Mouse (Mus musculus) hindbrain, embryonic 16.5 days (tissue): Measurements from ENCODE around the gene Pik3ca. TPM values are rescaled to one million over a fixed set of nuclear protein-coding genes. Genes with fewer than 3 reads are reported as not detected.

Experiments
- ATAC-seq: fragments of 200-750 bp; cut with Nextera tagmentation; 2 replicates; pipeline ENCODE4 v1.8.0; 2017; ENCODE audit warnings: moderate TSS enrichment, moderate library complexity
- H3K27ac ChIP-seq: fragments of 300-500 bp; sonication (generic); 2 replicates; pipeline ENCODE4 v1.5.1; 2014; ENCODE audit warnings: low read depth, mild to moderate bottlenecking, control low read depth, low read length, moderate library complexity
- H3K27me3 ChIP-seq: fragments of 300-500 bp; sonication (generic); replicated peaks from 2 replicates; pipeline ENCODE4 v1.6.1; 2014; ENCODE audit warnings: low read length; ENCODE audit not compliant: control insufficient read depth, insufficient read depth
- H3K36me3 ChIP-seq: fragments of 300-500 bp; sonication (generic); 2 replicates; pipeline ENCODE4 v1.6.1; 2014; ENCODE audit warnings: mild to moderate bottlenecking, low read length, moderate library complexity, mixed read lengths; ENCODE audit not compliant: control insufficient read depth, insufficient read depth
- H3K4me1 ChIP-seq: fragments of 300-500 bp; sonication (generic); 2 replicates; pipeline ENCODE4 v1.6.1; 2014; ENCODE audit warnings: low read depth, low read length; ENCODE audit not compliant: control insufficient read depth, insufficient read depth
- H3K4me2 ChIP-seq: fragments of 300-500 bp; sonication (generic); 2 replicates; pipeline ENCODE4 v1.6.1; 2014; ENCODE audit warnings: mild to moderate bottlenecking, low read length, control low read depth, moderate library complexity
- H3K4me3 ChIP-seq: fragments of 300-500 bp; sonication (generic); 2 replicates; pipeline ENCODE4 v1.5.1; 2014; ENCODE audit warnings: mild to moderate bottlenecking, low read length, control low read depth, moderate library complexity
- H3K9ac ChIP-seq: fragments of 300-500 bp; sonication (generic); 2 replicates; pipeline ENCODE4 v1.6.1; 2014; ENCODE audit warnings: low read depth, mild to moderate bottlenecking, control low read depth, low read length, moderate library complexity
- H3K9me3 ChIP-seq: fragments of 300-500 bp; sonication (generic); 2 replicates; pipeline ENCODE4 v1.6.1; 2014; ENCODE audit warnings: mild to moderate bottlenecking, low read length, moderate library complexity; ENCODE audit not compliant: control insufficient read depth
- WGBS: fragments of 180-500 bp; shearing (Covaris S2); extraction: QIAGEN DNeasy Blood & Tissue Kit; methylation state at CpG from one replicate; pipeline ENCODE4 v1.1.7; 2014; 5-methylcytosine and 5-hydroxymethylcytosine counted together
- polyA plus RNA-seq: library from polyadenylated mRNA; unstranded; fragments of >200 nt; fragmentation: Nextera tagmentation; extraction: Ambion mirVana; gene quantifications from 2 replicates; pipeline ENCODE4 v1.2.1, GENCODE M21; 2015

Gene Pik3ca
- polyA plus RNA-seq, 1 experiment from 2014 or later = 11.9 TPM

DNA sequence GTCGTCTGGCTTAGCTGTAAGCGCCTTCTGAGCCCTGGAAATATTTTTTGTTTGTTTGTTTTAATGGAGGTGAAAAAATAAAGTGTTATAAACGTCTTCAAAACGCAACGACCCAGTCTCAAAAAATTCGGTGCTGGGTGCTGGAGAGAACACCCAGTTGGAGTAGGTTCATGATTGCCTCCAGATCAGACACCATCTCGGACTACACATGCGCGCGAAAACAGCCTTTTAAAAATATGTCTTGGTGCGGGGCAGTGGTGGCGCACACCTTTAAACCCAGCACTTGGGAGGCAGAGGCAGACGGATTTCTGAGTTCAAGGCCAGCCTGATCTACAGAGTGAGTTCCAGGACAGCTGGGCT is 113.7 kb downstream of the Pik3ca start:
- 3% methylated on average over 13 of the region's 13 CpGs for WGBS

DNA sequence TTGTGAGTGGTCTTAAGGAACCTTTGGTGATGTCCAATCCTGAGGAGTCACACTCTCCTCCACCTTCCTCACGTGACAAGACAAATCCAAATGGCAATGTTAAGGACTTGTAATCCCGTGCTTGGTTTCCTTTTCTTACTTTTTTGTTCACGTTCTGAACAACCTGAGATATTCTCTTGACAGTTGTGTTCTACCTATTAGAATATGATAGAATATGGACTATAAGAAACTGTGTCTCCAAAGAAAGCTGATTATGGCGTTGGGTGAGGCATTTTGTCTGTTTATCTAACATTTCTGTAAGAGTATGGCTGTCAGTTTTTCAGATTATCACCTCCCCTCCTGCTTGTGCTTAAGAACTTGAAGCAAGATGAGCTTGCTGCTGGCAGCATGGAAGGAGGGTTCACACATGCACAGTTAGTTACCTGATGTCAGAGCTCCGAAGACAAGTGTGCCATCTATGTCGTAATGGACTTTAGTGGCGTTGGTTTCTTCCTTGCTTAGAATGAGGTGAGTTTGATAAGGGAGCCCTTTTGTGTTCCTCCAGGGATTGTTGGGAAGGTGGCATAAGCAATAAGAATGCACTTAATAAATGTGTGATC is 115.3 kb downstream of the Pik3ca start:
- peaks cover 9% of the 10 kb centered on the region; the same call in 1 of the 2 replicates for H3K36me3 ChIP-seq
- no peak for ATAC-seq
- no peak overlapping the region for H3K9ac ChIP-seq
- no peak overlapping the region for H3K4me2 ChIP-seq
- peaks cover 20% of the 10 kb centered on the region for H3K4me1 ChIP-seq
- no peaks in the 10 kb centered on the region for H3K9me3 ChIP-seq
- no peak overlapping the region for H3K27ac ChIP-seq
- H3K27me3 ChIP-seq = no peaks in the 10 kb centered on the region
- H3K4me3 ChIP-seq = no peak overlapping the region
- whole genome bisulfite sequencing = 91% methylated on average over 7 of the region's 7 CpGs

More for the DNA sequence above, 113.7 kb downstream of the Pik3ca start:
- H3K9ac ChIP-seq = peak overlapping the region; percentile 98
- peak overlapping the region; percentile 81 for H3K4me2 ChIP-seq
- H3K4me3 ChIP-seq = peak overlapping the region; percentile 93
- ATAC-seq = no peak
- H3K36me3 ChIP-seq = peaks cover 4% of the 10 kb centered on the region; the same call in 1 of the 2 replicates
- H3K27ac ChIP-seq = peak overlapping the region; percentile 82
- no peaks in the 10 kb centered on the region for H3K9me3 ChIP-seq
- no peaks in the 10 kb centered on the region for H3K27me3 ChIP-seq
- peaks cover 20% of the 10 kb centered on the region for H3K4me1 ChIP-seq

DNA sequence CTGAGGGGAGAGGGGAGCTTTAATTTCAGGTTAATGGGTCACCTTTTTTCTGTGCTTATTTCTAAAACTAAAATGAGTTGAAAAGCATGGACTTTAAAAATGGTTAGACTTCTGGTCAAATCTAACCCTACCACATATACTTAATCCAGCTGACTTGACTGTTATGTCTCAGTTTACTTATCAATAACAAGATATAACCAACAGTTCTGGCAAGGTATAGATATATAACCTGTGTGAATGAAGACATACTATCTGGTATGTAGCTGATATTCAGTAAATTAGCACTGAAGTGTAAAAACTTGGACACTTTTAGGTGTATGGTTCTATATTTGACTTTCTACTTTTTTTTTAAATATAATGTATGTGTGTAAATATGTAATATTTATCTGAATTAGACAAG is 116.1 kb downstream of the Pik3ca start:
- H3K27ac ChIP-seq = no peak overlapping the region
- no peak for ATAC-seq
- no peaks in the 10 kb centered on the region for H3K9me3 ChIP-seq
- H3K4me1 ChIP-seq = peaks cover 20% of the 10 kb centered on the region
- H3K27me3 ChIP-seq = no peaks in the 10 kb centered on the region
- H3K4me2 ChIP-seq = no peak overlapping the region
- no peak overlapping the region for H3K4me3 ChIP-seq
- no peak overlapping the region for H3K9ac ChIP-seq
- peaks cover 9% of the 10 kb centered on the region; the same call in 1 of the 2 replicates for H3K36me3 ChIP-seq

Other genes with a start within 250 kb of the Pik3ca start
- 7.5 and 7.6 TPM in 2 replicates for gene Zmat3, start 31.7 kb upstream of the Pik3ca start, polyA plus RNA-seq
- gene Kcnmb3, start 94.6 kb downstream of the Pik3ca start, polyA plus RNA-seq = 0.14 TPM in 1 of 2 replicates, not detected in the other
- gene Zfp639, start 112.6 kb downstream of the Pik3ca start, polyA plus RNA-seq = 35.7 and 38.5 TPM in 2 replicates
- 41.5 and 44.3 TPM in 2 replicates for gene Mfn1, start 131.8 kb downstream of the Pik3ca start, polyA plus RNA-seq
- gene Gnb4, start 218.9 kb downstream of the Pik3ca start, polyA plus RNA-seq = 114 and 118 TPM in 2 replicates